Mouse (Mus musculus) testis, adult 2 months (tissue): ENCODE results near the gene Vsir. TPM values are rescaled to one million over a fixed set of nuclear protein-coding genes. Genes with fewer than 3 reads are reported as not detected.

Experiments
- H3K27ac ChIP-seq: fragments of 200-500 bp; 2 replicates; pipeline ENCODE4 v1.5.1; 2012; ENCODE audit warnings: low read depth, low read length; ENCODE audit not compliant: control insufficient read depth, insufficient read depth
- H3K27me3 ChIP-seq: fragments of 200-500 bp; 2 replicates; pipeline ENCODE4 v1.6.1; 2012; ENCODE audit warnings: mild to moderate bottlenecking, low read length, moderate library complexity; ENCODE audit not compliant: control insufficient read depth, insufficient read depth
- H3K36me3 ChIP-seq: fragments of 200-500 bp; 2 replicates; pipeline ENCODE4 v1.6.1; 2012; ENCODE audit warnings: mild to moderate bottlenecking, low read length; ENCODE audit not compliant: control insufficient read depth, insufficient read depth
- H3K4me1 ChIP-seq: fragments of 200-500 bp; 2 replicates; pipeline ENCODE4 v1.6.1; 2012; ENCODE audit warnings: low read length; ENCODE audit not compliant: control insufficient read depth, insufficient read depth
- H3K4me3 ChIP-seq: fragments of 200-500 bp; 2 replicates; pipeline ENCODE4 v1.5.1; 2012; ENCODE audit warnings: low read depth, mild to moderate bottlenecking, low read length, moderate library complexity, mixed read lengths; ENCODE audit not compliant: control insufficient read depth
- CTCF ChIP-seq: fragments of 200-500 bp; IDR thresholded peaks from 2 replicates; pipeline ENCODE4 v1.5.1; 2012; ENCODE audit warnings: low read depth, mild to moderate bottlenecking, inconsistent platforms, low read length, moderate library complexity; ENCODE audit not compliant: control insufficient read depth, insufficient read depth, insufficient replicate concordance
- POLR2A ChIP-seq: fragments of 200-500 bp; IDR thresholded peaks from 2 replicates; pipeline ENCODE4 v1.6.1; 2012; ENCODE audit warnings: low read depth, mild to moderate bottlenecking, inconsistent platforms, low read length, moderate library complexity; ENCODE audit not compliant: control insufficient read depth
- polyA plus RNA-seq: library from polyadenylated mRNA; depleted of rRNA; stranded (reverse); fragments of >200 nt; gene quantifications from 2 replicates; pipeline ENCODE4 v1.2.3, GENCODE M21; 2012

The Vsir gene
- polyA plus RNA-seq, 1 experiment: 3.0 TPM

DNA sequence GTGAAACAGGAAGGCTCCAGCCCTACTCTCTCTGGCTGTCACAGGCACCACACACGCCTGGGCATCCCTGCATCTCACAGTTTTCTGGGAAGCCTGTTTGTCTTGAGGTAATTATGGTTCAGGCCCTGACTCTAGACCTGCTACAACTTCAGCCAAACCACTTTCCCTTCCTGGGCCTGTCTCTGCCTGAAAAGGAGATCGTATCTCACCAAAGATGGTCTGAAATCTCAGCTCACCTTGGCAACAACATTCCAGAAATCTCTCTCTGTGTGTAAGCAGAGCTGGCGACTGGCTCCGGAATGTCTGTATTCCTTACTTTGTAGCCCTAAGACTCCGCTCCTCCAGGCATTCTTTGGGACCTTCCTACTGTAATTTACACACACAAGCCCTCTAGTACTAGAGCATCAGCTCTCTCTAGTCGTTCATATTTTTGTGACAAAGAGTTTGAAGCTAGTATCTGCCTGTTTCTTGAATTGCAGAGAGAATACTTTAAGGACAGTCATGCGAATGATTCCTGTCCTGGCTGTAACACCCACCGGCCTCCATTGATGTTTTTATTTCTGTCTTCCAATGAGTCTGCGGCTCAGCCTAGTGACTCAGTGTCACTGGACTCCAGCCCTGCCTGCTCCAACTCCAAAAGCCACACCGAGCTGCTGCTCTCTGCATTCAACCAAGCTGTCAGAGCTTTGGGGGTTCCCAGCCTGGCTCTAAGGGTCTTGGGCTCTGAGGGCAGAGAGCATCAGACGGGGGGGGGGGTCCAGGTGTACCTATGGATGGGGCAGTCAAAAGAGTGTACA, 8.4 kb downstream of the Vsir start:
- TF ChIP-seq POLR2A (no peak), CTCF (no peak)
- no peak overlapping the region for H3K27ac ChIP-seq
- H3K4me3 ChIP-seq: no peak overlapping the region
- H3K4me1 ChIP-seq: peaks cover 8% of the 10 kb centered on the region
- H3K36me3 ChIP-seq: no peaks in the 10 kb centered on the region
- no peaks in the 10 kb centered on the region for H3K27me3 ChIP-seq

- Histone ChIP-seq H3K4me3 (no peak overlapping the region), H3K4me1 (no peaks in the 10 kb centered on the region), H3K27me3 (no peaks in the 10 kb centered on the region), H3K27ac (no peak overlapping the region), H3K36me3 (no peaks in the 10 kb centered on the region)
- TF ChIP-seq POLR2A (no peak), CTCF (no peak)
Observed at GRCm38 (mm10) chr10:60357441-60357840, 10.8 kb downstream of the Vsir start.

DNA sequence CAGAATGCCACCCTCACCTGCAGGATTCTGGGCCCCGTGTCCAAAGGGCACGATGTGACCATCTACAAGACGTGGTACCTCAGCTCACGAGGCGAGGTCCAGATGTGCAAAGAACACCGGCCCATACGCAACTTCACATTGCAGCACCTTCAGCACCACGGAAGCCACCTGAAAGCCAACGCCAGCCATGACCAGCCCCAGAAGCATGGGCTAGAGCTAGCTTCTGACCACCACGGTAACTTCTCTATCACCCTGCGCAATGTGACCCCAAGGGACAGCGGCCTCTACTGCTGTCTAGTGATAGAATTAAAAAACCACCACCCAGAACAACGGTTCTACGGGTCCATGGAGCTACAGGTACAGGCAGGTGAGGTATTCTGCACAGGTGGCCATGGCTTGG, 11.2 kb downstream of the Vsir start:
- Histone ChIP-seq H3K27me3 (no peaks in the 10 kb centered on the region), H3K36me3 (no peaks in the 10 kb centered on the region), H3K27ac (no peak overlapping the region), H3K4me1 (no peaks in the 10 kb centered on the region), H3K4me3 (no peak overlapping the region)
- TF ChIP-seq CTCF (no peak), POLR2A (no peak)

DNA sequence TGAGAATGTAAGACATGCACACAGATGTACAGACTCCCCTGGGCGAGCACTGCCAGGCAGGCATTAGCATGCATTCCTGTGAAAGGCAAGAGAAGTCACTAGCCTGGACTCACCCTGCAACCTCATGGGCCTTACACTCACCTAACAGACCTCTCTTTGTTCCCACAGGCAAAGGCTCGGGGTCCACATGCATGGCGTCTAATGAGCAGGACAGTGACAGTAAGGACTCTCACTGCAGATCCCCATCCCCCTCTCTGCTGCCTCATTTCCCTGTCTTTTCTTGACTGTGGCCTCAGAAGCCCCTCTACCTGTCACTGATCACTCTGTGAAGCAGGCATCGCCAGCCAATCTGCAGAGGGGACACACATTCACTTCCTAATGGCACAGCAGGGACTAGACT, 12.1 kb downstream of the Vsir start:
- no peaks in the 10 kb centered on the region for H3K27me3 ChIP-seq
- H3K4me1 ChIP-seq: no peaks in the 10 kb centered on the region
- no peaks in the 10 kb centered on the region for H3K36me3 ChIP-seq
- no peak overlapping the region for H3K27ac ChIP-seq
- no peak for TF ChIP-seq CTCF
- TF ChIP-seq POLR2A: no peak
- no peak overlapping the region for H3K4me3 ChIP-seq

DNA sequence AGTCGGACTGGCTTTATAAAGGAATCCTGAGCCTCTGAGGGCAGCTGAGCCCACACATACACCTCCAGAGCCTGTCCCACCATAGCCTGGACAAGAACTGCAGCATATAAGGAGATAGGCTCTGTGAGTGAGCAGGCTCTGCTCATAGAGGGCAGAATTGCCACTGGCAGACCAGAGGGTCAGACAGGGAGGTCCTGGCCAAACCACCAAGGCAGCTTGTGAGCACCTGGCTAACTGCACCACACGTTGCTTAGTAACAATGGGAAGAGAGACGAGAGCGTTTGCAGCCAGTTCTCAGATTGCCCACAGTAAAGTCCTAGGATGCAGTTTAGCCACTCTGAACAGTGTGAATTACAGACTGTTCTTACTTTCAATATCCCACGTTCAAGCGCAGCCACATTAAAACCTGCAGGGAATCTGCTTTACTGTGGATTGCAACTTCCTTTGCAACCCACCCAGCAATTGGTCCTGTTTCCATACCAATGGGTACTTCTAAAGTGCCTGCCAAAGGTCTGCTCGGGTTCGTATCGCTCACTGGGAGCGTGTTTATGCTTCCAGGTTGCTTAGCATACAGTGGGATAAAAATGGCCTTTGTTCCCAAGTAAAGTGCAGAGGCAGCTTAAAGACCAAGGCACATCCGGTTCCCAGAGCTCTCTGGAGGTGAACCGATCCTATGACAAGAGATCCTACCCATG, 15.1 kb downstream of the Vsir start:
- H3K4me1 ChIP-seq: no peaks in the 10 kb centered on the region
- no peaks in the 10 kb centered on the region for H3K27me3 ChIP-seq
- H3K4me3 ChIP-seq: no peak overlapping the region
- H3K27ac ChIP-seq: no peak overlapping the region
- no peaks in the 10 kb centered on the region for H3K36me3 ChIP-seq
- no peak for TF ChIP-seq CTCF

GRCm38 (mm10) chr10:60362310-60362628, 15.6 kb downstream of the Vsir start:
- no peaks in the 10 kb centered on the region for H3K27me3 ChIP-seq
- no peaks in the 10 kb centered on the region for H3K4me1 ChIP-seq
- H3K36me3 ChIP-seq: no peaks in the 10 kb centered on the region
- no peak overlapping the region for H3K27ac ChIP-seq
- H3K4me3 ChIP-seq: no peak overlapping the region
- TF ChIP-seq POLR2A: no peak
- no peak for TF ChIP-seq CTCF

DNA sequence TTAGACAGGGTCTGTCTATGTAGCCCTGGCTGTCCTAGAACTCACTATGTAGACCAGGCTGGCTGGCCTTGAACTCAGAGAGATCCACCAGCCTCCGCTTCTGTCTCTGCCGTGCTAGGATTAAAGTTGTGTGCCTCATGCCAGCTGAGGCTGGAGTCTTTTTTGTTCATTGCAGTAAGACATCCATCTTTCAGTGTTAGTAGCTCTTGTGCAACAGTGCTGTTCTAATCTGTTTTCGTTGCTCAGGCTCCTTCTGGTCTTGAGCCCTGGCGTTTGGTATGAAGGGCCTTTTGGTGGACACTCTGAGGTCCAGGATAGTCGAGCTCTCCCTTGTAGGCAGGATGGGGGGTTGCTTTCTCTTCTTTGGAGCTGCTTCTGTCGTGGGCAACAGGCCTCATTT, 16.8 kb downstream of the Vsir start:
- TF ChIP-seq CTCF (no peak), POLR2A (no peak)
- Histone ChIP-seq H3K27ac (no peak overlapping the region), H3K4me3 (no peak overlapping the region), H3K4me1 (no peaks in the 10 kb centered on the region), H3K27me3 (no peaks in the 10 kb centered on the region), H3K36me3 (no peaks in the 10 kb centered on the region)
